Mouse (Mus musculus) megakaryocyte, embryonic 14.5 days (primary cell): Measurements from ENCODE around the gene Inpp5d.

Source experiments
- FLI1 ChIP-seq: IDR thresholded peaks from 2 replicates; pipeline ENCODE4 v1.6.1; 2012; ENCODE audit warnings: low read length, inconsistent platforms, mixed read lengths
- GATA1 ChIP-seq: IDR thresholded peaks from 3 replicates; pipeline ENCODE4 v1.6.1; 2012; ENCODE audit warnings: mixed read lengths, low read length, inconsistent platforms, borderline replicate concordance

- TF ChIP-seq GATA1 = no peak
- TF ChIP-seq FLI1 = no peak
Measured at GRCm38 (mm10) chr1:87749360-87749973, 129.4 kb downstream of the Inpp5d start.
